Mouse (Mus musculus) myocyte (in vitro differentiated cells): ENCODE data around the gene Rcan2. TPM values are rescaled to one million over a fixed set of nuclear protein-coding genes. Genes with fewer than 3 reads are reported as not detected.

Source experiments
- H3K27me3 ChIP-seq: one replicate; pipeline ENCODE4 v1.6.1; 2011; ENCODE audit not compliant: control insufficient read depth, insufficient read depth, insufficient read length
- H3K36me3 ChIP-seq: one replicate; pipeline ENCODE4 v1.6.1; 2011; ENCODE audit not compliant: control insufficient read depth, insufficient read depth
- H3K4me2 ChIP-seq: one replicate; pipeline ENCODE4 v1.6.1; 2011; ENCODE audit warnings: low read depth, control low read depth
- H3K4me3 ChIP-seq: one replicate; pipeline ENCODE4 v1.5.1; 2011; ENCODE audit warnings: mild to moderate bottlenecking, control low read depth, moderate library complexity
- H3K79me2 ChIP-seq: one replicate; pipeline ENCODE4 v1.6.1; 2011; ENCODE audit not compliant: control insufficient read depth, insufficient read depth
- H3ac ChIP-seq: one replicate; pipeline ENCODE4 v1.6.1; 2011; ENCODE audit not compliant: control insufficient read depth, insufficient read length
- CEBPB ChIP-seq: IDR thresholded peaks from 2 replicates; pipeline ENCODE4 v1.6.1; 2011; ENCODE audit warnings: mild to moderate bottlenecking, moderate library complexity; ENCODE audit not compliant: poor library complexity, insufficient read depth, severe bottlenecking
- E2F4 ChIP-seq: IDR thresholded peaks from one replicate; pipeline ENCODE4 v1.6.1; 2011; ENCODE audit warnings: mild to moderate bottlenecking, control low read depth, moderate library complexity; ENCODE audit not compliant: insufficient read depth
- MAX ChIP-seq: IDR thresholded peaks from one replicate; pipeline ENCODE4 v1.6.1; 2011; ENCODE audit warnings: low read depth, mild to moderate bottlenecking, control low read depth
- MYOD1 ChIP-seq, 3 experiments: IDR thresholded peaks; one replicate each; pipeline ENCODE4 v1.6.1; 2011; ENCODE audit warnings: control low read depth in 2 of 3, low read depth in 2 of 3, mild to moderate bottlenecking in 2 of 3, moderate library complexity in 1 of 3; ENCODE audit not compliant: insufficient read length in 2 of 3, control insufficient read depth in 1 of 3
- MYOG ChIP-seq, 3 experiments: IDR thresholded peaks; one replicate each; pipeline ENCODE4 v1.6.1; 2011; ENCODE audit warnings: control low read depth in 2 of 3, low read depth in 2 of 3, mild to moderate bottlenecking in 2 of 3; ENCODE audit not compliant: insufficient read length in 2 of 3, control insufficient read depth in 1 of 3, insufficient read depth in 1 of 3
- POLR2A ChIP-seq: IDR thresholded peaks from one replicate; pipeline ENCODE4 v1.6.1; 2011; ENCODE audit warnings: low read depth, mild to moderate bottlenecking, control low read depth, moderate library complexity; ENCODE audit not compliant: insufficient read length
- POLR2AphosphoS2 ChIP-seq: IDR thresholded peaks from one replicate; pipeline ENCODE4 v1.6.1; 2011; ENCODE audit warnings: low read depth, control low read depth; ENCODE audit not compliant: insufficient read length
- REST ChIP-seq: IDR thresholded peaks from one replicate; pipeline ENCODE4 v1.6.1; 2011; ENCODE audit warnings: mild to moderate bottlenecking, control low read depth, moderate library complexity; ENCODE audit not compliant: insufficient read depth, insufficient read length
- SRF ChIP-seq: IDR thresholded peaks from one replicate; pipeline ENCODE4 v1.6.1; 2011; ENCODE audit warnings: low read depth; ENCODE audit not compliant: control insufficient read depth, insufficient read length
- TCF12 ChIP-seq: IDR thresholded peaks from one replicate; pipeline ENCODE4 v1.6.1; 2011; ENCODE audit warnings: mild to moderate bottlenecking, control low read depth; ENCODE audit not compliant: poor library complexity, insufficient read depth, severe bottlenecking
- TCF3 ChIP-seq: IDR thresholded peaks from one replicate; pipeline ENCODE4 v1.6.1; 2011; ENCODE audit warnings: low read depth, control low read depth; ENCODE audit not compliant: insufficient read length
- USF1 ChIP-seq: IDR thresholded peaks from one replicate; pipeline ENCODE4 v1.6.1; 2011; ENCODE audit warnings: low read depth, mild to moderate bottlenecking, control low read depth, moderate library complexity
- polyA plus RNA-seq: library from polyadenylated mRNA; unstranded; fragments of >200 nt; fragmentation: generic; extraction: Trizol; gene quantifications from one replicate; pipeline ENCODE4 v1.2.1, GENCODE M21; 2012; ENCODE audit warnings: missing spikeins

The Rcan2 gene
- polyA plus RNA-seq, 1 experiment = 2.0 TPM

DNA sequence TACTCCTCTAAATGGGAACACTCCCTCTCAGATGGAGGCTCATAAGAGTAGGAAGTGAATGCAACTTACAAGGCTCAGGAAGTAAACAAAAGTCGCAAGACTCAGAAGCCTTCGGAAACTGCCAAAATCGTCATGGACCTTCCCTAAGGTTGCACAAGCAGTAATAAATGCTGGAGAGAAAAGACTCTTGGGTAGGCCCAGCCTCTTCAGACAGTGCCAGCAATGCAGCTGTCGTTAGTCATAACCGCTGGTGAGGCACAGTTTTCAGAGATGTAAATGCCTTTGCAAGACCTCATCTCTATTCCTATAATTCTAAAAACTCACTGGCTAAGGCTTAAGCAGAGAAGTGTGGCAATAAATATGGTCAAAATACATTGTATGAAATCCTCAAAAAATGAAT is 12.9 kb upstream of the Rcan2 start:
- no peaks in the 10 kb centered on the region for H3K36me3 ChIP-seq

DNA sequence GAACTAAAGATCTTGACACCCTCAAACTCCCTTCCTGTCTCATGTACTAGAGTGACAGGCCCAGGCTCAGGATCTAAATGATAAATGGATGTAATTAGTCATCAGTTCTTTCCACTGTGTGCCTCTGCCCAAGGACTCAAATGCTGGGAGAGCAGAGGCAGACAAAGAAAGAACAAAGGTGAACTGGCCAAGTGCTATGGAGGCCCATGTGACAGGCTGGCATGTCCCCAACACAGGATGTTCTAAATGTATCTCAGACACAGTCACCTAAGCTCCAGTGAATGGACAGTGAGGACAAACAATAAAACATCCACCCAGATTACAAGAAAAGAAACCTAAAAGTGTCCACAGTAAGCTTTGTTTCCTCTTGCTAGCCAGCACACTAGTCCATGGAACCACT is 11.8 kb upstream of the Rcan2 start:
- Histone ChIP-seq H3K79me2 (no peaks in the 10 kb centered on the region), H3ac (no peak overlapping the region), H3K4me2 (no peak overlapping the region), H3K27me3 (no peaks in the 10 kb centered on the region), H3K4me3 (no peak overlapping the region), H3K36me3 (no peaks in the 10 kb centered on the region)
- no peak for TF ChIP-seq POLR2AphosphoS2
- no peak for TF ChIP-seq E2F4

More for the DNA sequence above, 12.9 kb upstream of the Rcan2 start:
- no peak overlapping the region for H3K4me2 ChIP-seq
- no peaks in the 10 kb centered on the region for H3K27me3 ChIP-seq
- no peaks in the 10 kb centered on the region for H3K79me2 ChIP-seq
- TF ChIP-seq POLR2AphosphoS2 = no peak
- TF ChIP-seq MAX = no peak
- TF ChIP-seq USF1 = no peak
- TF ChIP-seq CEBPB = peak; percentile 60
- peak; percentile 62 to 71 (median 68) for TF ChIP-seq MYOD1 (IDR thresholded peaks at IDR 0.05; ENCODE audit: control insufficient read depth in 1 of 3, insufficient read length in 2 of 3, low read depth in 2 of 3)
- H3ac ChIP-seq = no peak overlapping the region
- H3K4me3 ChIP-seq = no peak overlapping the region

DNA sequence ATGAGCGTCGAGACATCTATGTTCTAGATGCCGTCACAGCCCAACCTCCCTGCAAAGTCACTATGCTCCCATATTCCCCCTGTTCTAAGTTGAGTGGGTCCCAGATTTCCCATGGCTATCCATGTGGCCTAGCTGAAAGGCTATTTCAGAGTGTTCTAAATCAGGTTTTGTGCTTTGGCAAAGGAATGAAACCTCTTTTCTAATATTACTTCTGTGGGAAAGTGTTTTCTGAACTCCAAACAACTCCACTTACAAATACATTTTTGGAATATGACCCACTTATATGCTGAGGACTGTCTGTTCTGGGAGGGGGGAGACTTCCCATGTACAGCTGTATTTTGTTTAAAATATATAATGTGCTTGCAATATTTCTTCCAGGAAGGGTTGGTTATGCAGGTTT is 9.4 kb upstream of the Rcan2 start:
- Histone ChIP-seq H3K36me3 (no peaks in the 10 kb centered on the region), H3ac (no peak overlapping the region), H3K27me3 (no peaks in the 10 kb centered on the region), H3K4me3 (no peak overlapping the region), H3K4me2 (no peak overlapping the region), H3K79me2 (no peaks in the 10 kb centered on the region)
- TF ChIP-seq POLR2A (no peak), MAX (no peak), MYOG (IDR thresholded peaks at IDR 0.05; ENCODE audit: control insufficient read depth in 1 of 3, insufficient read depth in 1 of 3, insufficient read length in 2 of 3, low read depth in 2 of 3) (no peak), POLR2AphosphoS2 (no peak), MYOD1 (IDR thresholded peaks at IDR 0.05; ENCODE audit: control insufficient read depth in 1 of 3, insufficient read length in 2 of 3, low read depth in 2 of 3) (no peak), E2F4 (no peak), SRF (no peak), USF1 (no peak), TCF3 (no peak), TCF12 (no peak), REST (no peak), CEBPB (no peak)

DNA sequence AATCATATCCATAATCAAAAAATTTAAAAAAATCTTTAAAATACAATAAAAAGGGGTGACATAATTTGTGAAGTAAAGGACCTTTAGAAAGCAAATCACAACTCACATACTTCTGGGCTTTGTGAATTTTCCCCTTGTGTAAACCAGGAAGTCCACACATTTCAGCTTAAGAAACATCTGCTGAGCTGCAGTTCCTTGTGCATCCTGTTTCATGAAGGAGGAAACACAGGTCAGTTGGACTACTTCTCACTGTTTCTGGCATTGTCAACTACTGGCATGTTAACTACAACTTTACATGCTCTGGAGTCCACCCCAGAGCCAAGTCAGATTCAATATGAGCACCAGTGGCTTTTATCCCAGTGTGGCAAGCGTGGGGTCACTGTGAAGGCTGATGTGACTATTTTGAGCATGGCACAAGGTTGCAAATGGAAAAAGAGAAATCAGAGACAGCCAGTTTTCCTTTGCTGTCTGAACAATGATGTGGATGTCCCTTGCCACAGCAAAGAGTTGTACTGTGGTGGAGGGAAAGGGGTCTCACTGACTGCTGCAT is 6.3 kb upstream of the Rcan2 start:
- Histone ChIP-seq H3K4me3 (no peak overlapping the region), H3K36me3 (no peaks in the 10 kb centered on the region), H3ac (no peak overlapping the region), H3K27me3 (no peaks in the 10 kb centered on the region), H3K4me2 (no peak overlapping the region), H3K79me2 (no peaks in the 10 kb centered on the region)
- TF ChIP-seq POLR2AphosphoS2 (no peak), POLR2A (no peak), MYOD1 (IDR thresholded peaks at IDR 0.05; ENCODE audit: control insufficient read depth in 1 of 3, insufficient read length in 2 of 3, low read depth in 2 of 3) (no peak), MYOG (IDR thresholded peaks at IDR 0.05; ENCODE audit: control insufficient read depth in 1 of 3, insufficient read depth in 1 of 3, insufficient read length in 2 of 3, low read depth in 2 of 3) (no peak), CEBPB (no peak), SRF (no peak), MAX (no peak), USF1 (no peak), TCF3 (no peak), E2F4 (no peak)

DNA sequence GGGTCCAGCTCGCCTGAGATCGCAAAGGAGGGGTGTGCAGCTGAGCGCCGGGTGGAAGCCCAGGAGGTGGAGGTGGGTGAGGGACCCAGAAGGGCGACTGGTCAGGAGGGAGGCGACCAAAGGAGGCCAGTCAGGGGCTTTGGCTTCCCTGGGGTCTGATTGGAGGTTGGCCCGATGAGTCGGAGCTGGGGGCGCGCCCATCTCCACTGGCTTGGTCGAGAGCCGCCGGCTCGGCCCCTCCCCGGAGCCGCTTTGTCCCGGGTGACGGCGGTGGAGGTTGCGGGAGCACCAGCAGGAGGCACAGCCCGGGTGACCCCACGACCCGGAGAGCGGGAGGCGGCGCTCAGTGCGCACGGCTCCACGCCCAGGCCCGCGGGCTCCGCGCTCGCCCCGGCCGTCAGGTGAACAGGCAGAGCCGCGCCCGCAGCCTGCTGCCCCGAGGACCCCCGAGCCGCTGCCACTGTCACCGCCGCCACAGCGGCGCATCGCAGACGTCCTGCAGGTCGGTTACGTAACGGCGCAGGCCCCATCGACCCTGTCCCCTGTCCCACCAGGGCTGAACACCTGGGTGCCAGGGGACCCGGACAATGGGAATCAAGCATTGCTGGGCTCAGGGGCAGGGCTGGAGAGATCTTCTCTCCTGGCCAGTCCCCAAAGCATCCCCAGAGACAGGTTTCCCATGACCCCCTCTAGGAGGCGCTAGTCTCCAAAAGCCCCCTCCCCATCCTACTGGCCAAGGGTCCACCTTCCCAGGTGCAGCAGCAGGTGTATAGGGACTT is 633 bp downstream of the Rcan2 start:
- no peak overlapping the region for H3ac ChIP-seq
- no peak for TF ChIP-seq POLR2AphosphoS2
- H3K4me2 ChIP-seq = peak overlapping the region; percentile 66
- no peaks in the 10 kb centered on the region for H3K36me3 ChIP-seq
- H3K79me2 ChIP-seq = no peaks in the 10 kb centered on the region
- peaks cover 8% of the 10 kb centered on the region for H3K27me3 ChIP-seq
- peak overlapping the region; percentile 4 for H3K4me3 ChIP-seq
